Mouse (Mus musculus) CH12.LX (cell line): Measurements from ENCODE around the gene Tspan14. TPM values are rescaled to one million over a fixed set of nuclear protein-coding genes. Genes with fewer than 3 reads are reported as not detected.

Experiments used
- DNase-seq: peaks from one replicate; pipeline ENCODE4 v3.0.0-alpha.2; 2013; ENCODE audit errors: extremely low read depth
- H3K27ac ChIP-seq: 2 replicates; pipeline ENCODE4 v1.5.1; 2012; ENCODE audit warnings: low read depth, mild to moderate bottlenecking, control low read depth, moderate library complexity; ENCODE audit not compliant: insufficient read depth
- H3K27me3 ChIP-seq: replicated peaks from 2 replicates; pipeline ENCODE3; 2012; ENCODE audit warnings: inconsistent platforms
- H3K36me3 ChIP-seq, 2 experiments: replicated peaks in 1 of 2; 2 replicates each; pipeline versions ENCODE3 to v1.6.1; 2012; ENCODE audit warnings: inconsistent platforms in 1 of 2, low read length in 1 of 2, mild to moderate bottlenecking in 1 of 2, mixed read lengths in 1 of 2, moderate library complexity in 1 of 2; ENCODE audit not compliant: control insufficient read depth in 1 of 2, insufficient read depth in 1 of 2
- H3K4me1 ChIP-seq, 2 experiments: 2 replicates each; pipeline ENCODE4 v1.6.1; 2012; ENCODE audit warnings: inconsistent platforms in 1 of 2, moderate library complexity in 1 of 2; ENCODE audit not compliant: insufficient read depth in 2 of 2, control insufficient read depth in 1 of 2
- H3K4me2 ChIP-seq: 2 replicates; pipeline ENCODE4 v1.6.1; 2012; ENCODE audit warnings: low read depth, mild to moderate bottlenecking, control low read depth; ENCODE audit not compliant: poor library complexity, insufficient read depth, severe bottlenecking
- H3K4me3 ChIP-seq, 3 experiments: fragments of 150-350 bp in 1 of 3; sonication (generic) in 1 of 3; replicated peaks in 1 of 3; 2 replicates each; pipeline versions ENCODE3 to v1.5.1; 2011 to 2012; ENCODE audit warnings: low read depth in 2 of 3, low read length in 2 of 3, mild to moderate bottlenecking in 2 of 3, moderate library complexity in 2 of 3, control low read depth in 1 of 3, improper control_type of control experiment in 1 of 3, inconsistent platforms in 1 of 3, mixed read lengths in 1 of 3; ENCODE audit not compliant: poor library complexity in 1 of 3
- H3K79me2 ChIP-seq: replicated peaks from 2 replicates; pipeline ENCODE4 v1.6.1; 2012; ENCODE audit warnings: mild to moderate bottlenecking, moderate library complexity; ENCODE audit not compliant: control insufficient read depth, poor library complexity, insufficient read depth, severe bottlenecking; ENCODE audit errors: extremely low read depth
- H3K9ac ChIP-seq: 2 replicates; pipeline ENCODE4 v1.6.1; 2012; ENCODE audit warnings: low read depth, mild to moderate bottlenecking, control low read depth, moderate library complexity; ENCODE audit not compliant: insufficient read depth
- H3K9me3 ChIP-seq: replicated peaks from 2 replicates; pipeline ENCODE3; 2012; ENCODE audit warnings: low read length, inconsistent platforms, mixed read lengths
- CTCF ChIP-seq, 2 experiments: IDR thresholded peaks in 1 of 2; conservative IDR thresholded peaks in 1 of 2; 2 replicates each; pipeline ENCODE4 v1.5.1; 2011 to 2012; ENCODE audit warnings: low read depth in 2 of 2, low read length in 2 of 2, improper control_type of control experiment in 1 of 2, inconsistent platforms in 1 of 2, mild to moderate bottlenecking in 1 of 2, moderate library complexity in 1 of 2
- E2F4 ChIP-seq: IDR thresholded peaks from 2 replicates; pipeline ENCODE4 v1.6.1; 2011; ENCODE audit warnings: low read depth, low read length, improper control_type of control experiment; ENCODE audit not compliant: insufficient replicate concordance
- EP300 ChIP-seq: IDR thresholded peaks from 2 replicates; pipeline ENCODE4 v1.6.1; 2011; ENCODE audit warnings: low read length, improper control_type of control experiment
- JUN ChIP-seq: IDR thresholded peaks from 2 replicates; pipeline ENCODE4 v1.6.1; 2011; ENCODE audit warnings: low read depth, mild to moderate bottlenecking, low read length, improper control_type of control experiment, moderate library complexity; ENCODE audit not compliant: insufficient read depth
- JUND ChIP-seq: conservative IDR thresholded peaks from 2 replicates; pipeline ENCODE4 v1.6.1; 2011; ENCODE audit warnings: low read depth, low read length, improper control_type of control experiment
- MAX ChIP-seq: IDR thresholded peaks from 2 replicates; pipeline ENCODE4 v1.6.1; 2011; ENCODE audit warnings: low read length, improper control_type of control experiment
- MXI1 ChIP-seq: IDR thresholded peaks from 2 replicates; pipeline ENCODE4 v1.6.1; 2011; ENCODE audit warnings: mild to moderate bottlenecking, low read depth, low read length, improper control_type of control experiment
- MYC ChIP-seq: IDR thresholded peaks from 2 replicates; pipeline ENCODE4 v1.6.1; 2011; ENCODE audit warnings: low read depth, mild to moderate bottlenecking, improper control_type of control experiment, low read length
- PAX5 ChIP-seq: IDR thresholded peaks from 2 replicates; pipeline ENCODE4 v1.6.1; 2012; ENCODE audit warnings: low read length, inconsistent platforms, mixed read lengths
- POLR2AphosphoS2 ChIP-seq: IDR thresholded peaks from 2 replicates; pipeline ENCODE4 v1.6.1; 2011; ENCODE audit warnings: low read depth, low read length, improper control_type of control experiment
- TBP ChIP-seq: conservative IDR thresholded peaks from 2 replicates; pipeline ENCODE4 v1.6.1; 2011; ENCODE audit warnings: low read depth, low read length, improper control_type of control experiment
- ZC3H11A ChIP-seq: IDR thresholded peaks from 2 replicates; pipeline ENCODE4 v1.6.1; 2012; ENCODE audit warnings: low read depth, mild to moderate bottlenecking, inconsistent platforms, low read length, improper control_type of control experiment
- ZKSCAN1 ChIP-seq: IDR thresholded peaks from 2 replicates; pipeline ENCODE4 v1.6.1; 2012; ENCODE audit warnings: low read depth, inconsistent platforms, low read length, improper control_type of control experiment, borderline replicate concordance
- dilution Hi-C: fragments of 300-500 bp; cut with MboI; formaldehyde crosslinking; loops from 2 replicates; pipeline ENCODE4 v1.14.3; 2020; ENCODE audit warnings: low sequenced_read_pairs; ENCODE audit not compliant: extremely low pct_unique_long_range_greater_than_20kb, extremely low pct_ligation_motif_present
- in situ Hi-C: fragments of 300-500 bp; cut with MboI; formaldehyde crosslinking; loops from 3 replicates; pipeline ENCODE4 v1.14.3; 2019; ENCODE audit warnings: low sequenced_read_pairs, low pct_ligation_motif_present, low pct_unique_long_range_greater_than_20kb, mixed read lengths
- polyA plus RNA-seq: library from polyadenylated mRNA; unstranded; fragments of >175 nt; gene quantifications from 2 replicates; pipeline ENCODE4 v1.2.1, GENCODE M21; 2012; ENCODE audit warnings: low read depth; ENCODE audit not compliant: insufficient read length
- total RNA-seq, 2 experiments: library from RNA; depleted of rRNA; stranded (reverse); fragments of 300-350 nt in 1 of 2; fragments of >200 nt in 1 of 2; gene quantifications; 2 replicates each; pipeline ENCODE4 v1.2.3; 2012 to 2014

The Tspan14 gene
- total and polyA plus RNA-seq, 3 experiments = 11.6 to 19.1 (median 14.9) TPM

DNA sequence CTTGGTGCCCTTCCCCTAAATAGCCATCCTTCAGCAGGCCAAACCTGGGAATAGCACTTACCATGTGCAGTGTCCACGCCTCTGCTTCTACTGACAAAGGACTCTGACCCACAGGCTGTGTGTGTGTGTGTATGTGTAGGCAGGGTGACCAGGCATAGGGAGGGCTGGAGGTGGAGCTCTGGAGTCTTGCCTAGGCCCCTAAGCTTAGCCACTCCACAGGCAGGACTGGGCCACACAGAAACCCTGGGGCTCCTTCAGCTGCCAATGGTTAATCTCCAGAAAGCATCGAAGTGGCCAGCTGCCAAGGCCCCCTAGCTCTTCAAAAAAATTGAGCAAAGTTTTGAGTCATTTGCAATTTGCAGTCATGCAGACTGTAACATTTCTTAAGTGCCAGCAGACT is 41.5 kb upstream of the Tspan14 start:
- H3K9me3 ChIP-seq = no peaks in the 10 kb centered on the region
- TF ChIP-seq PAX5 = no peak
- no peak for TF ChIP-seq CTCF (conservative IDR thresholded peaks at IDR 0.05 in 1 of 2, IDR thresholded peaks at IDR 0.05 in 1 of 2; ENCODE audit: low read depth in 2 of 2, low read length in 2 of 2)
- no peak for TF ChIP-seq ZKSCAN1
- TF ChIP-seq JUN = no peak
- no peak for TF ChIP-seq ZC3H11A
- no peak for TF ChIP-seq POLR2AphosphoS2
- dilution Hi-C loops = no loop called here
- DNase-seq = no peak
- no peak overlapping the region for H3K4me3 ChIP-seq
- H3K36me3 ChIP-seq = peaks cover 0 to 2% of the 10 kb centered on the region in 2 experiments
- H3K4me1 ChIP-seq = peaks cover 0 to 26% of the 10 kb centered on the region in 2 experiments; a peak in 2 of 4 replicates
- H3K27me3 ChIP-seq = no peaks in the 10 kb centered on the region
- in situ Hi-C loops = no loop called here
- H3K79me2 ChIP-seq = no peaks in the 10 kb centered on the region
- no peak overlapping the region for H3K4me2 ChIP-seq
- no peak overlapping the region for H3K27ac ChIP-seq
- no peak overlapping the region for H3K9ac ChIP-seq

DNA sequence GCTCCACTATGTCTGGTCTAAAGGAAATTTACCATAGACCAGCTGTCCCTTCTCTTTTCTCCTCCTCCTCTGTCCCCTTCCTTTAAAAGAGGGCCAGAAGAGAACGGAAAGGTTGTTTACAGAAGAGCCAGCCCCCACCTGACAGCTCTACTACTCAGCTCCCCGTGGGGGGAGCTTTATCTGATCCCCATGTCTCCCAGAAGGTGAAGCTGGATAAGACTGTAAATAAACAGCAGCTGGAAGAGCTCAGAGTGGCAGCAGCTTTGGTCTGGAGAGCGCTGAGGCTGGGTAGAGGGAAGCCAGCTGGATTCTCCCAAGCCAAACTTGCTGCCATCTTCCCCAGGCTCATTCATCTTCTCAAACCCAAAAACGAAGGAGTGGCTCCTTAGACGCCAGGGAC is 41.0 kb upstream of the Tspan14 start:
- no peak overlapping the region for H3K4me2 ChIP-seq
- TF ChIP-seq JUND = no peak
- no peak for DNase-seq

DNA sequence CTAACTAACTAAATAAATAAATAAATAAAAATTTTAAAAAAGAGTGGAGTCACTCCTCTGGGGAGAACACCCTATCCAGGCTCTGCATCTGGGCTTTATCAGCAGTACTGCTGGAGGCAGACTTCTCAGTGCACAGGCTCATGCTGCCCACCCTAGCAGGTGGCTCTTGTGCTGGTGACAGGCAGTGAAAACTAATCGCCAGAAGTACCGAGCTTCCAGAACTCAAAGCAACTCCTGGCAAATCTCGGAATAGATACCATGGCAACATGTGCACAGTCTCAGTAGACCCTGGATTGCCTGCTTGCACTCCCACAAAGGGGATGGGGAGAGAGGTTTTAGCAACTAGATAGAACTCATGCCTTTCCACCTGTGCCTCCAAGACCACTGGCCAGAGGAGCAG is 40.3 kb upstream of the Tspan14 start:
- no peak overlapping the region for H3K4me3 ChIP-seq
- in situ Hi-C loops = no loop called here
- no peaks in the 10 kb centered on the region for H3K27me3 ChIP-seq
- peaks cover 0 to 2% of the 10 kb centered on the region in 2 experiments for H3K36me3 ChIP-seq
- H3K79me2 ChIP-seq = no peaks in the 10 kb centered on the region
- no peaks in the 10 kb centered on the region for H3K9me3 ChIP-seq
- H3K4me1 ChIP-seq = peaks cover 0 to 27% of the 10 kb centered on the region in 2 experiments; a peak in 2 of 4 replicates
- H3K27ac ChIP-seq = no peak overlapping the region
- no peak overlapping the region for H3K9ac ChIP-seq
- TF ChIP-seq E2F4 (no peak), MXI1 (no peak), PAX5 (no peak), TBP (no peak), MYC (no peak), EP300 (no peak), MAX (no peak)
- TF ChIP-seq, all 38 proteins: peak for 0
- dilution Hi-C loops = no loop called here
- no peak overlapping the region for H3K4me2 ChIP-seq
- DNase-seq = no peak

More for the DNA sequence above, 41.0 kb upstream of the Tspan14 start:
- no peak overlapping the region for H3K9ac ChIP-seq
- no peaks in the 10 kb centered on the region for H3K27me3 ChIP-seq
- H3K4me1 ChIP-seq = peaks cover 0 to 25% of the 10 kb centered on the region in 2 experiments; a peak in 2 of 4 replicates
- no peak overlapping the region for H3K27ac ChIP-seq
- H3K4me3 ChIP-seq = no peak overlapping the region
- H3K9me3 ChIP-seq = no peaks in the 10 kb centered on the region
- peaks cover 0 to 2% of the 10 kb centered on the region in 2 experiments for H3K36me3 ChIP-seq
- dilution Hi-C loops (no loop called here), in situ Hi-C loops (no loop called here)
- H3K79me2 ChIP-seq = no peaks in the 10 kb centered on the region
